Mouse (Mus musculus) midbrain, embryonic 11.5 days (tissue): ENCODE results near the gene Mob1a. TPM values are rescaled to one million over a fixed set of nuclear protein-coding genes. Genes with fewer than 3 reads are reported as not detected.
"Not testable (repeated sequence)": the region's sequence is repeated elsewhere in the genome, so short reads cannot be mapped to it uniquely, and the experiment has no call there.

Experiments
- ATAC-seq: fragments of 200-750 bp; cut with Nextera tagmentation; 2 replicates; pipeline ENCODE4 v1.8.0; 2017; ENCODE audit warnings: moderate TSS enrichment, moderate library complexity; ENCODE audit not compliant: low FRiP score
- DNase-seq: peaks from one replicate; pipeline ENCODE4 v3.0.0; 2015; ENCODE audit warnings: low spot score; ENCODE audit errors: missing footprints
- H3K27ac ChIP-seq: fragments of 300-500 bp; sonication (generic); 2 replicates; pipeline ENCODE4 v1.5.1; 2014; ENCODE audit warnings: low read depth, low read length
- H3K27me3 ChIP-seq: fragments of 300-500 bp; sonication (generic); 2 replicates; pipeline ENCODE4 v1.6.1; 2014; ENCODE audit warnings: mild to moderate bottlenecking, low read length, moderate library complexity, mixed read lengths; ENCODE audit not compliant: control insufficient read depth, insufficient read depth
- H3K36me3 ChIP-seq: fragments of 300-500 bp; sonication (generic); 2 replicates; pipeline ENCODE4 v1.6.1; 2014; ENCODE audit warnings: mild to moderate bottlenecking, low read length, moderate library complexity, mixed read lengths; ENCODE audit not compliant: control insufficient read depth, insufficient read depth
- H3K4me1 ChIP-seq: fragments of 300-500 bp; sonication (generic); 2 replicates; pipeline ENCODE4 v1.6.1; 2014; ENCODE audit warnings: low read length; ENCODE audit not compliant: control insufficient read depth, insufficient read depth
- H3K4me2 ChIP-seq: fragments of 300-500 bp; sonication (generic); 2 replicates; pipeline ENCODE4 v1.6.1; 2014; ENCODE audit warnings: mild to moderate bottlenecking, moderate library complexity
- H3K4me3 ChIP-seq: fragments of 300-500 bp; sonication (generic); 2 replicates; pipeline ENCODE4 v1.5.1; 2014; ENCODE audit warnings: low read depth, low read length
- H3K9ac ChIP-seq: fragments of 300-500 bp; sonication (generic); 2 replicates; pipeline ENCODE4 v1.6.1; 2014; ENCODE audit warnings: low read length
- H3K9me3 ChIP-seq: fragments of 300-500 bp; sonication (generic); 2 replicates; pipeline ENCODE4 v1.6.1; 2016; ENCODE audit warnings: low read length; ENCODE audit not compliant: control insufficient read depth
- WGBS: fragments of 180-500 bp; shearing (Covaris S2); extraction: QIAGEN DNeasy Blood & Tissue Kit; methylation state at CpG from one replicate; pipeline ENCODE4 v1.1.7; 2014; 5-methylcytosine and 5-hydroxymethylcytosine counted together
- polyA plus RNA-seq: library from polyadenylated mRNA; unstranded; fragments of >200 nt; fragmentation: Nextera tagmentation; extraction: Ambion mirVana; gene quantifications from 2 replicates; pipeline ENCODE4 v1.2.1, GENCODE M21; 2014

Gene Mob1a
- polyA plus RNA-seq, 1 experiment from 2014 or later, result 73.7 TPM

DNA sequence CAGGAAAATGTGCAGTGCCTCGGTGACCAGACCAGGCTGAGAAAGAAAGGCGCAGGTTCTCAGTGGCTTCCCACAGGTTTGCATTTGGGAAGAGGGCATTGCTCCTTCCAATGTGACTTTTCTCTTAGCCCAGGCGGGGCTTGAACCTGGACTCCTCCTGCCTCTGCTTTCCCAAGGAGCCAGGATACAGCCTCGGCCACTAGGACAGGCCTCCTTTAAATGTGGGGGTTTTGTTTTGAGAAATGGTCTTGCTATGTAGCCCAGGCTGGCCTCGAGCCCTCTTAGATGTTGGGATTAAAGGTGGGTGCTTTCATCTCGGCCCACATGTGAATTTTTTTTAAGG, 549 bp downstream of the Mob1a start:
- 9% methylated on average over 6 of the region's 6 CpGs for WGBS
- Histone ChIP-seq H3K4me3 (peak overlapping the region; percentile 61), H3K9ac (peak overlapping the region; percentile 76), H3K36me3 (peaks cover 3% of the 10 kb centered on the region), H3K4me1 (peaks cover 16% of the 10 kb centered on the region), H3K27me3 (no peaks in the 10 kb centered on the region), H3K9me3 (no peaks in the 10 kb centered on the region), H3K27ac (peak overlapping the region; percentile 45), H3K4me2 (peak overlapping the region; percentile 66)
- ATAC-seq (peak; percentile 46), DNase-seq (no peak)

DNA sequence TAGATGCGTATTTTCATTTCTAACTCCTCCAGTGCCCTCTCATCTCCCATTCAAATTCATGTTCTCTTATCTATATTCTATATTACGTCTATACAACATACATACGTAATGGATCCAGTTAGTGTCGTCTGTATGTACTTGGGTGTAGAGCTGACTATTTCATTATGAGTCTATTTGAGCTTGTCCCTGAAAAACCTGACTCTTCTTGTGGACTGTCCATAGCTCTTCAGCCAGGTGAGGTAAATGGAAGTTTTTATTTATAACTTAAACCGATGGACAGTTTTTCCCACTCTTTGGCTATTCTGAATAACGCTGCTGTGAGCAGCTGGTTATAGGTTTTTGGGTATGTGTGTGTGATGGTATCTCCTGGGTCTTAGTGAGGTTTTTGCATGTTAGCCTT, 945 bp downstream of the Mob1a start:
- ATAC-seq, result no peak
- H3K4me2 ChIP-seq, result peak overlapping the region; percentile 66
- peaks cover 16% of the 10 kb centered on the region for H3K4me1 ChIP-seq
- H3K27me3 ChIP-seq, result no peaks in the 10 kb centered on the region
- no peaks in the 10 kb centered on the region for H3K9me3 ChIP-seq
- no peak for DNase-seq
- H3K4me3 ChIP-seq, result peak overlapping the region; percentile 61
- 80% methylated on average over 6 of the region's 6 CpGs for WGBS
- peaks cover 5% of the 10 kb centered on the region for H3K36me3 ChIP-seq
- H3K9ac ChIP-seq, result peak overlapping the region; percentile 76; the same call in 1 of the 2 replicates
- no peak overlapping the region for H3K27ac ChIP-seq

DNA sequence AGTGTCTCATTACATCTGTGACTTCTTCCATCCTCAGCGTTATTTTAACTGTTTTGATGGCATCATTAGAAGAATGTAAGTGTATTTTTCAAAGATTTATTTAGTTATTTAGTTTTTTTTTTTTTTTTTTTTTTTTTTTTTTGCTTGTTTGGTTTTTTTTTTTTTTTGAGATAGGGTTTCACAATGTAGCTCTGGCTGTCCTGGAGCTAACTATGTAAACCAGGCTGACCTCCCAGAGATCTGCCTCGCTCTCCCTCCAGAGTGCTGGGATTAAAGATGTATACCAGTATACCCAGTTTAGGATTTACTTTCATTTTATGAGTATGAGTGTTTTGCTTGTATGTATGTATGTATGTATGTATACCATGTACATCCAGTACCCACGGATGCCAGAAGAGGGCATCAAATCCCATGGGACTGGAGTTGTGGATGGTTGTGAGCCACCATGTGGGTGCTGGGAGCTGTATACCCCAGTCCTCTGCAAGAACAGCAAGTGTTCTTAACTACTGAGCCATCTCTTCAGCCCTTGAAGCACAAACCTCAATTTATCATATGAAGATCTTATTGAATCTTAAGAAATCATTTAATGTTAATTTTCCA, 1.9 kb downstream of the Mob1a start:
- H3K4me3 ChIP-seq, result no peak overlapping the region
- peaks cover 8% of the 10 kb centered on the region for H3K36me3 ChIP-seq
- no peak for DNase-seq
- ATAC-seq, result no peak
- H3K4me2 ChIP-seq, result no peak overlapping the region
- H3K27me3 ChIP-seq, result no peaks in the 10 kb centered on the region
- WGBS, result 87% methylated on average over 3 of the region's 3 CpGs
- H3K27ac ChIP-seq, result no peak overlapping the region
- H3K9ac ChIP-seq, result no peak overlapping the region
- peaks cover 16% of the 10 kb centered on the region for H3K4me1 ChIP-seq
- no peaks in the 10 kb centered on the region for H3K9me3 ChIP-seq

DNA sequence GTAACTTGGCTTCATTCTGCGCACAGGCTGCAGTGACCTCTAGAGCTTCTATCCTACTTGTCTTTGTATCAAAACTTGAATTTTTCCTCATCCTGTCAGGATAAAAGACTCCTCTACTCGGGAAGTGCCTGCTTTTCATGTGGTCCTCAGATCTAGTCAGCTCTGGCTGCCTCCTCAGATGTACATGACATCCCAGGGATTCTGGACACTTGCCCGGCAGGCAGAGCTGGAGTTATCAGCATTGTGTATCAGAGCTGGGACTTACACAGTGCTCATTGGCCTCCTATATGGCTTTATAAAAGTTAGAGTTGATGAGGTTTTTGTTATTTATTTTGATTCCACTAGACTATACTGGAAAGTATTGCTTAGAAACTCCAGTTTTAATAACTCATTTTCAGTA, 15.6 kb downstream of the Mob1a start:
- Histone ChIP-seq H3K4me3 (no peak overlapping the region), H3K27ac (no peak overlapping the region), H3K9ac (no peak overlapping the region), H3K36me3 (peaks cover 3% of the 10 kb centered on the region; the same call in 1 of the 2 replicates), H3K4me2 (no peak overlapping the region), H3K27me3 (no peaks in the 10 kb centered on the region), H3K9me3 (no peaks in the 10 kb centered on the region), H3K4me1 (no peaks in the 10 kb centered on the region)
- DNase-seq (no peak), ATAC-seq (no peak)
- 89% methylated on average over 3 of the region's 3 CpGs for WGBS

DNA sequence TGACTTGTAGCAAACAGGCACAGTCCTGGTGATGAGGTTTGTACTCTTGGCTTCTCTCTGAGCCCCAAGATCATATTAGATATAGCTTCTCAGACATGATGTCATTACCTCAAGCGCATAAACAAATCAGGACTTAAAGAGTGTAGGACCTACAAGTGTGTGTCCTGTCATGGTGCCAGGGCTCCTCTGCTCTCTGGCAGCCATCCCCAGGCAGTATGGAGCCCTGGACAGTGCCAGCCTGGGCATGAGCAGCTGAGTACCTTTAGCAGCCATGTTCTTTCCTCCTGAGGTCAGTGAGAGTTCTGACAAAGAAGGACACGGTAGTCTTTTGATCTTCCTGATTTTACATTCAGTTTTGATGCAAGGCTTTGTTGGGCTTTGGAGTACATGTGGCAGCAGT, 17.1 kb downstream of the Mob1a start:
- WGBS, result 97% methylated on average over 2 of the region's 2 CpGs
- peaks cover 3% of the 10 kb centered on the region; the same call in 1 of the 2 replicates for H3K36me3 ChIP-seq

DNA sequence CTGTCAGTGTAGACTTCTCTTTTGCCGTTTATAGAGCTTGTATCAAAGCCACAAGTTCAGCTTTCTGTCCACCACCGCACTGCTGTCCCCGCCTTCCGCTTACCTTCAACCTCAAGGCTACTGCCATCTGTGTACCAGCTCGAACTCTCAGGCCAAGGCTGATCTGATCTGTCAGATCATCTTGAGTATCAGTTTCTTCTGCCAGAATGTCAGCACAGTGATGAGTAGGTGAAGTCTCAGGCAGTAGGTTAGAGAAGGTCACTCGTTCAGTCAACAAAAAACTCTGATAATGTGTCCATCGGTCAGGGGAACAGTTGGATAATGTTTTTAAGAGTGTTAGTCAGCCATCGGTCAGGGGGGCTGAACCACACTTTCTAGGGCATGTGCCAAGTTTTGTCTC, 19.5 kb downstream of the Mob1a start:
- not testable (repeated sequence) for H3K9ac ChIP-seq, H3K4me1 ChIP-seq, H3K36me3 ChIP-seq, H3K9me3 ChIP-seq, DNase-seq, H3K27me3 ChIP-seq, H3K4me3 ChIP-seq, H3K27ac ChIP-seq, H3K4me2 ChIP-seq, ATAC-seq
- WGBS, result 93% methylated on average over 8 of the region's 8 CpGs

More for the DNA sequence above, 17.1 kb downstream of the Mob1a start:
- Histone ChIP-seq H3K27me3 (no peaks in the 10 kb centered on the region), H3K9me3 (no peaks in the 10 kb centered on the region), H3K4me3 (no peak overlapping the region), H3K9ac (no peak overlapping the region), H3K27ac (no peak overlapping the region), H3K4me1 (no peaks in the 10 kb centered on the region), H3K4me2 (no peak overlapping the region)
- ATAC-seq (no peak), DNase-seq (no peak)

DNA sequence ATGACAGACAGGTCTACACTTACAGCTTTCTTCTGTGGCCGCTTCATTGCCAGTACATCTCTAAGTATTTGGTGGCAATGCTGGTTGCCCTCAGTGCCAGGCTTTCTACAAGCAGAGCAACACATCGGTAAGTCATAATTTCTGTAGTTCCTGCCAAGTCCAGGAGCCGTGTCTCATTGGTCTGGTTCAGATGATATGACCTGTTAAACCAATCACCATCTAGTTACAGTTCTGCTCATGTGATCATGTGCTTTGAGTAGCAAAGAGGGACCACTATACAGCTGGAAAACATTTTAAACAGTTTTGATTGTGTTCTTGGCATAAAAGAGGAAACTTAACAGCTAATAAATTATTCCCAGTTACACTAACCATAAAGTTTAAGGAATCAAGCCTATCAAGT, 22.1 kb downstream of the Mob1a start:
- no peak overlapping the region for H3K9ac ChIP-seq
- DNase-seq, result no peak
- H3K27ac ChIP-seq, result no peak overlapping the region
- WGBS, result 94% methylated on average over 3 of the region's 3 CpGs
- H3K4me2 ChIP-seq, result no peak overlapping the region
- no peak overlapping the region for H3K4me3 ChIP-seq
- peaks cover 7% of the 10 kb centered on the region for H3K4me1 ChIP-seq
- no peaks in the 10 kb centered on the region for H3K9me3 ChIP-seq
- no peaks in the 10 kb centered on the region for H3K36me3 ChIP-seq
- no peak for ATAC-seq
- H3K27me3 ChIP-seq, result no peaks in the 10 kb centered on the region

DNA sequence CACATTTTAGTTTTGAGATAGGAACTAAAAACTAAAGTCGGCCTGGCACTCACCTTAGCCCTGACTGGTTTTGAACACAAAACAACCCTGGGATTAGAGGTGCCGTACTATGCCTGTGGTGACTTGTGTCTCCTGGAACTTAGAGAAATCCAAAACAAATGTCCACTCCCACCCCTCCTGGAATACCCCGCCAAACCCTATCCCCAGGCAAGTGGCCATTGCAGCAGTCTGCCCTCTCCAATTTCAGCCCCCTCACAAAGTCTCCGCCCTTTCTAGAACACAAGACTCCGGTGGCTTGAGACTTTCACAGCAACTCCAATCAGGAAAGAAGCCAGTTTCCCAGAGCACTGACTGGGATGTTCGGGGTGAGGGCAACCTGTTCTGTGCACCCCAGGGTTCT, 23.1 kb downstream of the Mob1a start, which contains the start of gene Bola3:
Gene Bola3, plus strand, starts transcription at position 275 of the 400 bp plus-strand sequence.
- peak within 1 kb of the TSS; percentile 77 for H3K4me3 ChIP-seq
- H3K9me3 ChIP-seq, result no peaks in the 10 kb centered on the region
- no peaks in the 10 kb centered on the region for H3K36me3 ChIP-seq
- H3K27me3 ChIP-seq, result no peaks in the 10 kb centered on the region
- H3K4me1 ChIP-seq, result peaks cover 7% of the 10 kb centered on the region
- H3K27ac ChIP-seq, result no peak within 1 kb of the TSS
- H3K4me2 ChIP-seq, result peak within 1 kb of the TSS; percentile 81
- 31% methylated on average over 6 of the region's 6 CpGs for WGBS
- peak within 1 kb of the TSS; percentile 95 for H3K9ac ChIP-seq
- ATAC-seq, result peak; percentile 66
- no peak for DNase-seq

DNA sequence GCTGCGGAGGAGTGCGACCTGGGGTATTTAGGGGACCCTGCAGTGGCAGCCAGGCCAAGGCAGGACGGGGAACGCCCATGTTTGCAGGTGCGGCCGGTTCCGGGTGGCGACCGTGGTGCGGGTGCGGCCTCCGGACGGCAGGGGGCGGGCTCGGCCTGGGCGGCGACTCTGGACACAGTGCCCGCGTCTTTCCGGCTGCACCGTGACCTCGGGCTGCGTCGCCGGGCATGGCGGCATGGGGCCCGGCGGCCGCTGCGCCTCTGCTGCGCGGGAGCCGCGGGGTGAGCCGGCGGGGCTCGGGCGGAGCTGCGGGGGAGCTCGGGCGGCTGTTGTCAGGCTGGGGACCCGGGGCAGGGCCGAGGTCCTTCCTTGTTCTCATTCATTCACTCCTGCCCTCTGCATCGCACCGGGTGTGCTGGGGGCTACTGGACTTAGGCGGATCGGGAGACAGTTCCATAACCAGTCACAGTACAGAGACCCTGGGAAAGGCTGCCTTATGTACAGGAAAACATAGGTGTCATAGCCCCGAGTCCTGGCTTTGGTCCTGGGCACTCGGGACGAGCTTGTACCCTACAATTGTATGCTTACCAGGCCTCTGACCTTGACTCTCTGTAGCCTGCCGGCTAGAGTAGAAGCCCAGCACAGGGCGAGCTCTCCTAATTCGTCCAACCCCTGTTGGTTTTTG, 23.6 kb downstream of the Mob1a start:
- Histone ChIP-seq H3K4me3 (peak overlapping the region; percentile 77), H3K27ac (no peak overlapping the region), H3K4me2 (peak overlapping the region; percentile 81), H3K9me3 (no peaks in the 10 kb centered on the region), H3K36me3 (no peaks in the 10 kb centered on the region), H3K27me3 (no peaks in the 10 kb centered on the region), H3K4me1 (peaks cover 7% of the 10 kb centered on the region), H3K9ac (peak overlapping the region; percentile 95)
- DNase-seq (peak; percentile 99), ATAC-seq (peak; percentile 95)
- under 1% methylated on average over 52 of the region's 53 CpGs for WGBS
